Mouse (Mus musculus) liver, postnatal 0 days (tissue): ENCODE results near the gene Mex3b.

Experiments
- CTCF ChIP-seq: sonication (generic); IDR thresholded peaks from 2 replicates; pipeline ENCODE4 v1.5.1; 2016; ENCODE audit warnings: antibody characterized with exemption, low read depth
- EP300 ChIP-seq: IDR thresholded peaks from 2 replicates; pipeline ENCODE4 v1.6.1; 2016; ENCODE audit warnings: antibody characterized with exemption, low read depth, mild to moderate bottlenecking

- TF ChIP-seq EP300: no peak
- TF ChIP-seq CTCF: no peak
These were observed 38.4 kb downstream of the Mex3b start for GRCm38 (mm10) chr7:82905527-82905926.
